Mouse (Mus musculus): ENCODE data around the gene Cry1.

The Cry1 gene

GRCm38 (mm10) chr10:85161745-85162351 is 23.0 kb downstream of the Cry1 start:
- no peak for DNase-seq (ENCODE audit: low read depth in 2 of 2, low spot score in 2 of 2)

GRCm38 (mm10) chr10:85159989-85160619 is 24.8 kb downstream of the Cry1 start:
- no peak for DNase-seq (ENCODE audit: low read depth in 2 of 2, low spot score in 2 of 2)

GRCm38 (mm10) chr10:85157451-85157850 is 27.4 kb downstream of the Cry1 start:
- DNase-seq (ENCODE audit: low read depth in 2 of 2, low spot score in 2 of 2) = no peak

- peak; percentile 20 to 63 for DNase-seq (ENCODE audit: low read depth in 2 of 2, low spot score in 2 of 2)
Observed at GRCm38 (mm10) chr10:85154195-85154594, 30.7 kb downstream of the Cry1 start.

GRCm38 (mm10) chr10:85149226-85149625 is 35.6 kb downstream of the Cry1 start:
- no peak for DNase-seq (ENCODE audit: low read depth in 2 of 2, low spot score in 2 of 2)

GRCm38 (mm10) chr10:85146282-85146681 is 38.6 kb downstream of the Cry1 start:
- DNase-seq (ENCODE audit: low read depth in 2 of 2, low spot score in 2 of 2) = no peak

GRCm38 (mm10) chr10:85141465-85141864 is 43.4 kb downstream of the Cry1 start:
- no peak for DNase-seq (ENCODE audit: low read depth in 2 of 2, low spot score in 2 of 2)

GRCm38 (mm10) chr10:85136573-85136972 is 48.3 kb downstream of the Cry1 start:
- DNase-seq (ENCODE audit: low read depth in 2 of 2, low spot score in 2 of 2) = no peak

- DNase-seq (ENCODE audit: low read depth in 2 of 2, low spot score in 2 of 2) = peak; percentile 6 to 17
Observed at GRCm38 (mm10) chr10:85128453-85128852, 56.4 kb downstream of the Cry1 start.

GRCm38 (mm10) chr10:85127395-85128287 is 57.2 kb downstream of the Cry1 start, which contains the start of gene Mterf2:
Gene Mterf2 (minus strand): TSS chr10:85128027.
- DNase-seq (ENCODE audit: low read depth in 2 of 2, low spot score in 2 of 2) = peak; percentile 83 to 89

GRCm38 (mm10) chr10:85125184-85125583 is 59.7 kb downstream of the Cry1 start:
- no peak for DNase-seq (ENCODE audit: low read depth in 2 of 2, low spot score in 2 of 2)

- no peak for DNase-seq (ENCODE audit: low read depth in 2 of 2, low spot score in 2 of 2)
Observed at GRCm38 (mm10) chr10:85114409-85114808, 70.5 kb downstream of the Cry1 start.

- peak; percentile 5 to 9 for DNase-seq (ENCODE audit: low read depth in 2 of 2, low spot score in 2 of 2)
Observed at GRCm38 (mm10) chr10:85103085-85103885, 81.6 kb downstream of the Cry1 start.

- DNase-seq (ENCODE audit: low read depth in 2 of 2, low spot score in 2 of 2) = peak; percentile 61 to 62
Observed at GRCm38 (mm10) chr10:85102247-85103084, 82.4 kb downstream of the Cry1 start, which contains the start of the genes Fhl4 and Tmem263. Gene Fhl4 (minus strand): TSS chr10:85102495. Gene Tmem263 (plus strand): TSS chr10:85102627.

- no peak for DNase-seq (ENCODE audit: low read depth in 2 of 2, low spot score in 2 of 2)
Observed at GRCm38 (mm10) chr10:85101841-85102240, 83.0 kb downstream of the Cry1 start.

Data from CD8-positive naive resting alpha-beta T cell, adult 2 months (primary cell).